ENCODE assay signal across 13 mouse cellular contexts in the genomic region with DNA sequence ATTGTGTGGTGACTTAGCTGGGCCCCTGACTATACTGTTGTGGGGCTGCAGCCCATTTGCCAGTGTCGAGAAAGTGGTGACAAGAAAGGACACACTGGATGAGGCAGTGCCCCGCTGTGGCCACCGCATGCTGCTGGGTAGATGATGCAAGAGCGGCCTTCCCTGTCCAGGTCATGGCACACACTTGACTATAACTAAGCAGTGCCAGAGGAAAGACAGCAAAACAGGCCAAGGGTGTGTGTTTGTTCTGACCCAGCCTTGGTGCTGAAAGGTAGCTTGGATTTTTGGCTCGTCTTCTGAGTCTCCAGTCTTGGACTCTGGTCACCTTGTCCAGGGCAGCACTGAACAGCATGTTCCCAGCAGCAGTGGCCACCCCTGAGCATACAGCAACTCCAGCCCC.
DNase-seq lines count a peak whose midpoint lies in the region; ATAC-seq and TF ChIP-seq lines count a peak whose summit lies in the region.
"Had no signal": no experiment of that assay in that cellular context is flagged by ENCODE, and none has a peak within 500 bp of the region (broad histone marks: within the 10 kb centered on the region; RNA-seq: fewer than 3 reads in every experiment).

No protein-coding gene starts in this region.

- TF ChIP-seq POLR2A in spleen, adult 2 months (IDR thresholded peaks at IDR 0.05; ENCODE audit: low read depth, low read length), result no peak

- no peak for ATAC-seq in kidney, embryonic 15.5 days (replicated peaks; ENCODE audit: low FRiP score)
- ATAC-seq in forebrain, embryonic 12.5 days (ENCODE audit: low FRiP score), result no peak
- ATAC-seq: forebrain, embryonic 15.5 days; midbrain, embryonic 13.5 days had no signal

- no peak overlapping the region for H3K4me3 ChIP-seq in heart, embryonic 10.5 days
- no peak overlapping the region for H3K4me3 ChIP-seq in spleen, adult 2 months (ENCODE audit: extremely low read depth, insufficient read depth, insufficient read length)
- no peak overlapping the region for H3K4me3 ChIP-seq in kidney, embryonic 15.5 days (replicated peaks)
- no peak overlapping the region for H3K4me3 ChIP-seq in forebrain, embryonic 12.5 days (replicated peaks)
- H3K4me3 ChIP-seq: forebrain, embryonic 15.5 days; midbrain, embryonic 13.5 days had no signal

- H3K27me3 ChIP-seq in heart, embryonic 10.5 days (ENCODE audit: insufficient read depth, poor library complexity, severe bottlenecking), result no peaks in the 10 kb centered on the region
- H3K27me3 ChIP-seq in spleen, adult 2 months (ENCODE audit: control insufficient read depth, insufficient read depth, low read length), result no peaks in the 10 kb centered on the region
- H3K27me3 ChIP-seq in kidney, embryonic 15.5 days, result no peaks in the 10 kb centered on the region
- H3K27me3 ChIP-seq in forebrain, embryonic 12.5 days, result no peaks in the 10 kb centered on the region
- H3K27me3 ChIP-seq: CH12.LX; forebrain, embryonic 15.5 days; midbrain, embryonic 13.5 days had no signal

- no peaks in the 10 kb centered on the region for H3K9me3 ChIP-seq in heart, embryonic 10.5 days
- H3K9me3 ChIP-seq in kidney, embryonic 15.5 days (replicated peaks), result no peaks in the 10 kb centered on the region
- no peaks in the 10 kb centered on the region for H3K9me3 ChIP-seq in forebrain, embryonic 12.5 days
- H3K9me3 ChIP-seq: forebrain, embryonic 15.5 days; midbrain, embryonic 13.5 days had no signal

- H3K36me3 ChIP-seq in heart, embryonic 10.5 days, result peaks cover 40% of the 10 kb centered on the region
- H3K36me3 ChIP-seq in spleen, adult 2 months (ENCODE audit: control insufficient read depth, insufficient read depth, low read length), result no peaks in the 10 kb centered on the region
- peaks cover 21% of the 10 kb centered on the region for H3K36me3 ChIP-seq in kidney, embryonic 15.5 days
- H3K36me3 ChIP-seq in forebrain, embryonic 12.5 days (replicated peaks), result peaks cover 48% of the 10 kb centered on the region

- WGBS in heart, embryonic 10.5 days, result 83% methylated on average over 5 of the region's 5 CpGs
- 85% methylated on average over 5 of the region's 5 CpGs for WGBS in spleen, adult 2 months
- 65% methylated on average over 5 of the region's 5 CpGs for WGBS in kidney, embryonic 15.5 days
- 89% methylated on average over 5 of the region's 5 CpGs for WGBS in forebrain, embryonic 12.5 days

- H3K27ac ChIP-seq in heart, embryonic 10.5 days, result no peak overlapping the region
- H3K27ac ChIP-seq in spleen, adult 2 months (ENCODE audit: insufficient read depth, low read length), result 0 out of 2 replicates have a peak overlapping the region, but pooled peaks have one; percentile 19
- peak overlapping the region; percentile 62; the same call in 1 of the 2 replicates for H3K27ac ChIP-seq in kidney, embryonic 15.5 days
- H3K27ac ChIP-seq in forebrain, embryonic 12.5 days, result no peak overlapping the region
- H3K27ac ChIP-seq: forebrain, embryonic 15.5 days; liver, embryonic 14.5 days; midbrain, embryonic 13.5 days had no signal

- DNase-seq in heart, adult 18-20 months, result peak; percentile 77 to 88
- DNase-seq in heart, embryonic 10.5 days (ENCODE audit: low spot score), result no peak
- no peak for DNase-seq in spleen, adult 2 months (ENCODE audit: low read depth in 1 of 2, low spot score in 2 of 2)
- DNase-seq in spleen, adult 12 weeks (ENCODE audit: low spot score), result no peak
- no peak for DNase-seq in cerebellum, postnatal 36 days
- DNase-seq in frontal cortex, postnatal 10 days (ENCODE audit: low spot score in 2 of 2), result no peak
- DNase-seq: right cerebral cortex, postnatal 14 days had no signal

- peaks cover 43% of the 10 kb centered on the region for H3K4me1 ChIP-seq in heart, embryonic 10.5 days
- H3K4me1 ChIP-seq in spleen, adult 2 months (ENCODE audit: control insufficient read depth, insufficient read depth, insufficient read length), result peaks cover 27% of the 10 kb centered on the region; the same call in 1 of the 2 replicates
- H3K4me1 ChIP-seq in kidney, embryonic 15.5 days, result peaks cover 37% of the 10 kb centered on the region
- H3K4me1 ChIP-seq in forebrain, embryonic 12.5 days, result peaks cover 16% of the 10 kb centered on the region
- H3K4me1 ChIP-seq: forebrain, embryonic 15.5 days had no signal

- no peak for TF ChIP-seq CTCF in spleen, adult 2 months (IDR thresholded peaks at IDR 0.05; ENCODE audit: extremely low read depth, insufficient read depth, insufficient read length, insufficient replicate concordance)

- H3K4me2 ChIP-seq in kidney, embryonic 15.5 days, result no peak overlapping the region
- no peak overlapping the region for H3K4me2 ChIP-seq in forebrain, embryonic 12.5 days
- H3K4me2 ChIP-seq: forebrain, embryonic 15.5 days; midbrain, embryonic 13.5 days had no signal

- H3K9ac ChIP-seq in kidney, embryonic 15.5 days, result no peak overlapping the region
- H3K9ac ChIP-seq in forebrain, embryonic 12.5 days, result no peak overlapping the region
- H3K9ac ChIP-seq: forebrain, embryonic 15.5 days; liver, embryonic 14.5 days; midbrain, embryonic 13.5 days had no signal

Comparison
In these comparisons a context has a peak if more than half of its experiments do, and no peak if none do; other contexts are left out.
1. DNase-seq: peak in heart, adult 18-20 months (2 of 2); none in heart, embryonic 10.5 days (single experiment), spleen, adult 2 months (0 of 2), spleen, adult 12 weeks (single experiment), cerebellum, postnatal 36 days (0 of 2) and frontal cortex, postnatal 10 days (0 of 2).
2. H3K27ac ChIP-seq: peak in spleen, adult 2 months (single experiment) and kidney, embryonic 15.5 days (single experiment); none in heart, embryonic 10.5 days (single experiment) and forebrain, embryonic 12.5 days (single experiment).